19 mouse cellular contexts compared by ENCODE assay signal in genomic region chr11:110563801-110564200, GRCm38 (mm10).
DNase-seq lines count a peak whose midpoint lies in the region; ATAC-seq and TF ChIP-seq lines count a peak whose summit lies in the region.
"Had no signal": no experiment of that assay in that cellular context is flagged by ENCODE, and none has a peak within 500 bp of the region (broad histone marks: within the 10 kb centered on the region; RNA-seq: fewer than 3 reads in every experiment).

No protein-coding gene starts in this region.

- TF ChIP-seq CTCF in left cerebral cortex, adult 2 months (IDR thresholded peaks at IDR 0.05) = no peak

- ATAC-seq in granulocyte monocyte progenitor cell, adult 5-6 weeks (replicated peaks; ENCODE audit: poor library complexity, severe bottlenecking) = peak; percentile 64
- ATAC-seq: forebrain, embryonic 14.5 days; hindbrain, postnatal 0 days; Patski had no signal

- intact Hi-C loops in left cerebral cortex, adult 2 months (cut with DNase I) = no loop called here
- intact Hi-C loops in left cerebral cortex, postnatal 36 days (cut with DNase I) = no loop called here

- H3K4me3 ChIP-seq in left cerebral cortex, adult 2 months = peak overlapping the region; percentile 29; the same call in 1 of the 2 replicates
- H3K4me3 ChIP-seq: embryonic facial prominence, embryonic 15.5 days; erythroblast, embryonic 14.5 days; forebrain, embryonic 10.5 days; hindbrain, embryonic 13.5 days had no signal

- no peak overlapping the region for H3K27ac ChIP-seq in left cerebral cortex, adult 2 months
- H3K27ac ChIP-seq: embryonic facial prominence, embryonic 15.5 days; forebrain, embryonic 10.5 days; heart, embryonic 13.5 days; hindbrain, embryonic 13.5 days; hindbrain, postnatal 0 days had no signal

- peak; percentile 60 for DNase-seq in heart, adult 11 months
- DNase-seq in heart, adult 18-20 months = no peak
- no peak for DNase-seq in left cerebral cortex, adult 2 months (ENCODE audit: extremely low spot score in 1 of 2, low spot score in 2 of 2)
- DNase-seq in left cerebral cortex, postnatal 36 days (ENCODE audit: low spot score in 2 of 2) = no peak
- DNase-seq in right cerebral cortex, postnatal 36 days (ENCODE audit: low spot score in 2 of 2) = no peak
- DNase-seq: cerebellum, adult 11 months; cerebellum, adult 8-10 months; cerebellum, postnatal 14 days; embryo, embryonic 11 days; gastrocnemius, postnatal 25 days had no signal
